Mouse (Mus musculus) intestine, embryonic 16.5 days (tissue): ENCODE results near the gene Akap6. TPM values are rescaled to one million over a fixed set of nuclear protein-coding genes. Genes with fewer than 3 reads are reported as not detected.

Source experiments
- ATAC-seq: fragments of 200-750 bp; cut with Nextera tagmentation; 2 replicates; pipeline ENCODE4 v1.8.0; 2017; ENCODE audit warnings: moderate TSS enrichment, moderate library complexity
- H3K27ac ChIP-seq: fragments of 300-500 bp; sonication (generic); 2 replicates; pipeline ENCODE4 v1.5.1; 2014; ENCODE audit warnings: mild to moderate bottlenecking, low read length
- H3K27me3 ChIP-seq: fragments of 300-500 bp; sonication (generic); replicated peaks from 2 replicates; pipeline ENCODE4 v1.6.1; 2014; ENCODE audit warnings: low read length, control low read depth, mixed read lengths; ENCODE audit not compliant: control insufficient read depth, insufficient read depth
- H3K36me3 ChIP-seq: fragments of 300-500 bp; sonication (generic); 2 replicates; pipeline ENCODE4 v1.6.1; 2014; ENCODE audit warnings: low read length, control low read depth; ENCODE audit not compliant: control insufficient read depth, insufficient read depth
- H3K4me1 ChIP-seq: fragments of 300-500 bp; sonication (generic); 2 replicates; pipeline ENCODE4 v1.6.1; 2014; ENCODE audit warnings: low read length, control low read depth, mixed read lengths; ENCODE audit not compliant: control insufficient read depth, insufficient read depth
- H3K4me2 ChIP-seq: fragments of 300-500 bp; sonication (generic); 2 replicates; pipeline ENCODE4 v1.6.1; 2014; ENCODE audit warnings: low read depth, low read length, control low read depth
- H3K4me3 ChIP-seq: fragments of 300-500 bp; sonication (generic); 2 replicates; pipeline ENCODE4 v1.5.1; 2014; ENCODE audit warnings: mild to moderate bottlenecking, low read length
- H3K9ac ChIP-seq: fragments of 300-500 bp; sonication (generic); 2 replicates; pipeline ENCODE4 v1.6.1; 2014; ENCODE audit warnings: low read depth, low read length
- H3K9me3 ChIP-seq: fragments of 300-500 bp; sonication (generic); 2 replicates; pipeline ENCODE4 v1.6.1; 2016; ENCODE audit warnings: low read length, control low read depth; ENCODE audit not compliant: control insufficient read depth
- WGBS: fragments of 180-500 bp; shearing (Covaris S2); extraction: QIAGEN DNeasy Blood & Tissue Kit; methylation state at CpG from one replicate; pipeline ENCODE4 v1.1.7; 2014; 5-methylcytosine and 5-hydroxymethylcytosine counted together
- polyA plus RNA-seq: library from polyadenylated mRNA; unstranded; fragments of >200 nt; fragmentation: Nextera tagmentation; extraction: Ambion mirVana; gene quantifications from 2 replicates; pipeline ENCODE4 v1.2.1, GENCODE M21; 2015

Gene Akap6
- polyA plus RNA-seq, 1 experiment from 2014 or later: 1.4 TPM

- Histone ChIP-seq H3K36me3 (no peaks in the 10 kb centered on the region), H3K4me2 (no peak overlapping the region), H3K9me3 (no peaks in the 10 kb centered on the region), H3K4me3 (no peak overlapping the region), H3K27me3 (no peaks in the 10 kb centered on the region), H3K9ac (no peak overlapping the region), H3K4me1 (no peaks in the 10 kb centered on the region), H3K27ac (no peak overlapping the region)
- WGBS: 69% methylated on average over 6 of the region's 6 CpGs
- no peak for ATAC-seq
Measured at GRCm38 (mm10) chr12:53144122-53144695, 445.0 kb downstream of the Akap6 start.

GRCm38 (mm10) chr12:53144760-53145159 is 445.6 kb downstream of the Akap6 start:
- H3K4me2 ChIP-seq: no peak overlapping the region
- H3K9ac ChIP-seq: no peak overlapping the region
- H3K9me3 ChIP-seq: no peaks in the 10 kb centered on the region
- no peaks in the 10 kb centered on the region for H3K4me1 ChIP-seq
- H3K27ac ChIP-seq: no peak overlapping the region
- WGBS: 96% methylated on average over 10 of the region's 10 CpGs
- H3K27me3 ChIP-seq: no peaks in the 10 kb centered on the region
- H3K36me3 ChIP-seq: no peaks in the 10 kb centered on the region
- H3K4me3 ChIP-seq: no peak overlapping the region
- no peak for ATAC-seq

GRCm38 (mm10) chr12:53145516-53145915 is 446.3 kb downstream of the Akap6 start:
- ATAC-seq: no peak
- WGBS: 52% methylated on average over 4 of the region's 4 CpGs
- H3K9ac ChIP-seq: no peak overlapping the region

GRCm38 (mm10) chr12:53146460-53147050 is 447.4 kb downstream of the Akap6 start:
- no peak overlapping the region for H3K4me2 ChIP-seq
- no peaks in the 10 kb centered on the region for H3K9me3 ChIP-seq
- H3K27me3 ChIP-seq: no peaks in the 10 kb centered on the region
- WGBS: 34% methylated on average over 11 of the region's 11 CpGs
- H3K27ac ChIP-seq: no peak overlapping the region
- ATAC-seq: no peak
- no peaks in the 10 kb centered on the region for H3K4me1 ChIP-seq
- H3K9ac ChIP-seq: no peak overlapping the region
- H3K4me3 ChIP-seq: no peak overlapping the region
- no peaks in the 10 kb centered on the region for H3K36me3 ChIP-seq

More at GRCm38 (mm10) chr12:53145516-53145915, 446.3 kb downstream of the Akap6 start:
- Histone ChIP-seq H3K36me3 (no peaks in the 10 kb centered on the region), H3K4me1 (no peaks in the 10 kb centered on the region), H3K27me3 (no peaks in the 10 kb centered on the region), H3K27ac (no peak overlapping the region), H3K4me3 (no peak overlapping the region), H3K4me2 (no peak overlapping the region), H3K9me3 (no peaks in the 10 kb centered on the region)

- Histone ChIP-seq H3K36me3 (no peaks in the 10 kb centered on the region), H3K27me3 (no peaks in the 10 kb centered on the region), H3K9ac (no peak overlapping the region), H3K9me3 (no peaks in the 10 kb centered on the region), H3K4me2 (no peak overlapping the region), H3K4me3 (no peak overlapping the region), H3K4me1 (no peaks in the 10 kb centered on the region), H3K27ac (no peak overlapping the region)
- ATAC-seq: no peak
- WGBS: 80% methylated on average over 11 of the region's 11 CpGs
Measured at GRCm38 (mm10) chr12:53147696-53148095, 448.5 kb downstream of the Akap6 start.

GRCm38 (mm10) chr12:53168189-53169003 is 469.2 kb downstream of the Akap6 start:
- no peak for ATAC-seq
- H3K27me3 ChIP-seq: no peaks in the 10 kb centered on the region
- H3K9ac ChIP-seq: no peak overlapping the region
- no peak overlapping the region for H3K27ac ChIP-seq
- H3K4me2 ChIP-seq: no peak overlapping the region
- H3K9me3 ChIP-seq: no peaks in the 10 kb centered on the region
- no peaks in the 10 kb centered on the region for H3K4me1 ChIP-seq
- no peaks in the 10 kb centered on the region for H3K36me3 ChIP-seq
- WGBS: 87% methylated on average over 8 of the region's 8 CpGs
- H3K4me3 ChIP-seq: no peak overlapping the region

- H3K27ac ChIP-seq: no peak overlapping the region
- H3K9me3 ChIP-seq: no peaks in the 10 kb centered on the region
- no peak overlapping the region for H3K4me2 ChIP-seq
- no peaks in the 10 kb centered on the region for H3K4me1 ChIP-seq
- H3K27me3 ChIP-seq: no peaks in the 10 kb centered on the region
- H3K4me3 ChIP-seq: no peak overlapping the region
- no peaks in the 10 kb centered on the region for H3K36me3 ChIP-seq
- 84% methylated on average over 7 of the region's 7 CpGs for WGBS
- no peak overlapping the region for H3K9ac ChIP-seq
- no peak for ATAC-seq
Measured at GRCm38 (mm10) chr12:53191435-53191834, 492.3 kb downstream of the Akap6 start.

- ATAC-seq: no peak
- Histone ChIP-seq H3K27me3 (no peaks in the 10 kb centered on the region), H3K4me2 (no peak overlapping the region), H3K9ac (no peak overlapping the region), H3K4me3 (no peak overlapping the region), H3K4me1 (no peaks in the 10 kb centered on the region), H3K9me3 (no peaks in the 10 kb centered on the region), H3K36me3 (no peaks in the 10 kb centered on the region), H3K27ac (no peak overlapping the region)
- WGBS: 74% methylated on average over 5 of the region's 5 CpGs
Measured at GRCm38 (mm10) chr12:53193664-53194063, 494.5 kb downstream of the Akap6 start.
